Mouse (Mus musculus) cerebellum, adult 2 months (tissue): Measurements from ENCODE around the gene Asic1.

Source experiments
- CTCF ChIP-seq: fragments of 200-500 bp; IDR thresholded peaks from 2 replicates; pipeline ENCODE4 v1.5.1; 2011; ENCODE audit warnings: low read depth, mild to moderate bottlenecking, control low read depth, low read length, moderate library complexity, borderline replicate concordance; ENCODE audit not compliant: insufficient read depth
- POLR2A ChIP-seq: fragments of 200-500 bp; IDR thresholded peaks from 2 replicates; pipeline ENCODE4 v1.6.1; 2011; ENCODE audit warnings: low read length, control low read depth, borderline replicate concordance; ENCODE audit not compliant: insufficient read depth

DNA sequence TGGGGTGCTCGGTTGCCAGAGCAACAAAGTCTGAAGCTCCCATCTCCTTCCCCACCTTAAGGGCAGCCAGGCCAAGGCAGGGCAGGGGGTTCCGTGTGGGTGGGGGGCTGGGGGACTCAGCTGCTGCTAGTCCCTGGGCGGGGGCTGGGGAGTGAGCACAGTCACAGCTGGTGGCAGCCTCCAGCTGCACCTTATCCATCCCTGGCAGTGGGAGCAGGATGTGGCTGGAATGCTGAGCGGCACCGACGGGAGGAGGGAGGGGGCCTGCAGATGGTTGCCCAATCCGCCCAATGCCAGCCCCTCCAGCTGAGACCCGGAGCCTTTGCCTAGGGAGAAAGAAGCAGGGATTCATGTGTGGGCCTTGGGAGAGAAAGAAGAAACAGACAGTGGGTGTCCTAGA lies 6.9 kb downstream of the Asic1 start:
- no peak for TF ChIP-seq CTCF
- TF ChIP-seq POLR2A, result no peak
